Mouse (Mus musculus) adrenal gland, postnatal 25 days (tissue): Measurements from ENCODE around the gene Olfr31. TPM values are rescaled to one million over a fixed set of nuclear protein-coding genes. Genes with fewer than 3 reads are reported as not detected.

Experiments used
- DNase-seq: peaks from one replicate; pipeline ENCODE4 v3.0.0; 2021; ENCODE audit warnings: mixed read lengths
- long read RNA-seq: library from polyadenylated mRNA; stranded (forward); transcript quantifications from one replicate; pipeline ENCODE4 v2.0.0, GENCODE M21; 2021
- total RNA-seq: library from RNA; stranded (reverse); gene quantifications from 2 replicates; pipeline ENCODE4 v1.2.3, GENCODE M21; 2021

Gene Olfr31
- not detected in 2 replicates for total RNA-seq
- long read RNA-seq = 0 reads

DNA sequence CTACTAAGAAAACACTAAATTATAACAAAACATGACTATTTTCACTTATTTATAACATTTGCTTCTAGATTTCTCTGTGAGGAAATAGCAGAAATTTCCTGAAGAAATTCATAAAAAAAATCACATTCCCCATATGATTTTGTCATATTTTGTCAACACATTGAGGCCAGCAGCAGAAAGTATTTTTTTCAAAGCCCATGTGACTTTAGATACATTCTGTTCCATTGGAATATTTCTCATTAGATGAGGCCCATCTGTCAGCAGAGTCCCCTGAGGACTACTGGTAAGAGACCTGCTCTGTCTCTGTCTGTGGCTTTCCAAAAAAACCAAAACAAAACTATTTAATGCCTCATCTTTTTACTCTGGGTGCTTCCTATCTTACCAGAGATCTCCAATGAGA is at the start of gene Olfr31:
Gene Olfr31, plus strand, starts transcription at position 301 of the 400 bp plus-strand sequence.
- no peak for DNase-seq

DNA sequence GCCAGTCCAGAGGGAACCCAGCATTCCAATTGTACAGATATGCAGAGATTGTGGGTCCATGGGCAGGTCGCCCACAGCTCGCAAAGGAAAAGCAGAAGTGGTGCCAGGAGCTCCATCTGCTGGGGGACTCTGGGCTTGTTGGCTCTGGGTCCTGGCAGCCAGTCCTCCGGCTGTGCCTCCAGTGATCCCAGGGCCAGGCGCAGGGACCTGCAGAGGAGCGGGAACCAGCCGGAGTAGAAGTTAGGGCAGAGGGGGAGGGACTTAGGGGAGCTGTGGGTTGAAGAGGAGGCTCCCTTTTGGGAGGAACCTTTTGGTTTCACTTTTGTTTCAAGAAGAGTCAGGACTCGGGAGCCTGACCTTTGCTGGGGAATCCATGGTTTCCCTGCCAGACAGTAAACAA is 28.2 kb upstream of the Olfr31 start:
- peak; percentile 41 for DNase-seq

DNA sequence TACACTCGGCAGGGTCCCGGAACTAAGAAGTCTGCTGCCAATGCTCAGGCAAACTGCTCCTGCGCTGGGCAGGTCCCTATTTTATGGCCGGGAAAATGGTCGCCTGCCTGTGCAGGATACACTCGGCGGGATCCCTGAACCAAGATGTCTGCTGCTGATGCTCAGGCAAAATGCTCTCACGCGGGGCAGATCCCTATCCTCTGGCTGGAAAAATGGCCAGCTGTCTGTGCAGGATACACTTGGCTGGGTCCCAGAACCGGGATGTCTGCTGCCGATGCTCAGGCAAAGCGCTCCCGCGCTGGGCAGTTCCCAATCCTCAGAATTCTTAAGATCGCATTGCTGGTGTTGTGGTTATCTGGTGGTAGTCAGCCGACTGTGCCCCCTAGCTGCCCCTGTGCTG is 13.7 kb upstream of the Olfr31 start:
- no peak for DNase-seq

DNA sequence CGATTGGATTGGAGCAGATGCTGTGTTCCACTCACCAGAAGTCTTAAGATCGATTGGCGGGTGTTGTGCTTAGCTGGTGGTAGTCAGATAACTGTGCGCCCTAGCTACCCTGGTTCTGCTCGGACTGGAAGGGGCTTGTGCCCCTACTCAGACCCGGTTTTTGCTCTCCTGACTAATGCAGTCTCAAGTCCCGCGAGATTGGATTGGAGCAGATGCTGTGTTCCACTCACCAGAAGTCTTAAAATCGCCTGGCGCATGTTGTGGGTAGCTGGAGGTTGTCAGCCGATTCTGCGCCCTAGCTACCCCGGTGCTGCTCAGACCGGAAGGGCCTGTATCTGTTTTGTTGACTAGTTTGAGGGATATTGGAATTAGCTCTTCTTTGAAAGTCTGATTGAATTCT is 13.2 kb upstream of the Olfr31 start:
- no peak for DNase-seq

DNA sequence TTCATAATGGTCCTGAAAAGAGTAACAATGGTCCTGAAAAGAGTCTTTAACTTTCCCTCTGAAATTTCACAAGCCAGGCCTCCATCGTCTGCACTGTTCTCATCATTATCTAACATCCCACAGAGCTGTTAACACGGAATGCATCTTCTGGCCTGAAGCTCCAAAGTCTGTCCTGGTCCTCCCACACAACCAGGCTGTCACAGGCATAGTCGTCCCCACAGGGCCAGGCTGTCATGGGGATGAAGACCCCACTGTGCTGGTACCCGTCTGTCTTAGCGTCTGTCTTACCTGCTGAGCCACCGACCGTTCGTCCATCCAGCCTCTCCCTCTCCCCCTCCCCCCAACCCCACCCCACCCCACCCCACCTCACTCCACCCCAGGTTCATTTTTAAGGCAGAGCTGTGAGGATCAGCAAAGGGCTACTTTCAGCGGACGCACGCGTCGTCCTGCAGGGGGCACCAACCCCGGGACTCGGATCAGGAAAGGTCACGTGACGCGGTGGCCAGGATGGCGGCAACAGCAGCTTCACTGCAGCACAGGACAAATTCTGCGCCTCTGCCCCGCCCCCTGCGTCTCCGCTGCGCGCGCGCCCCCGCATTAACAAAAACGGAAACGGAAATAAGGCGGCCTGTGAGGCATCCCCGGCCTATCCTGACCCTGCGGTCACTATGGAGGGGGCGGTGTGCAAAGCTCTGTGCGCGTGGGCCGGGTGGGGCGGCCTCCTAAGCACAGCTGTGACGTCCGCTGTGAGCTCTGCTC is 22.7 kb downstream of the Olfr31 start:
- peak; percentile 90 for DNase-seq

DNA sequence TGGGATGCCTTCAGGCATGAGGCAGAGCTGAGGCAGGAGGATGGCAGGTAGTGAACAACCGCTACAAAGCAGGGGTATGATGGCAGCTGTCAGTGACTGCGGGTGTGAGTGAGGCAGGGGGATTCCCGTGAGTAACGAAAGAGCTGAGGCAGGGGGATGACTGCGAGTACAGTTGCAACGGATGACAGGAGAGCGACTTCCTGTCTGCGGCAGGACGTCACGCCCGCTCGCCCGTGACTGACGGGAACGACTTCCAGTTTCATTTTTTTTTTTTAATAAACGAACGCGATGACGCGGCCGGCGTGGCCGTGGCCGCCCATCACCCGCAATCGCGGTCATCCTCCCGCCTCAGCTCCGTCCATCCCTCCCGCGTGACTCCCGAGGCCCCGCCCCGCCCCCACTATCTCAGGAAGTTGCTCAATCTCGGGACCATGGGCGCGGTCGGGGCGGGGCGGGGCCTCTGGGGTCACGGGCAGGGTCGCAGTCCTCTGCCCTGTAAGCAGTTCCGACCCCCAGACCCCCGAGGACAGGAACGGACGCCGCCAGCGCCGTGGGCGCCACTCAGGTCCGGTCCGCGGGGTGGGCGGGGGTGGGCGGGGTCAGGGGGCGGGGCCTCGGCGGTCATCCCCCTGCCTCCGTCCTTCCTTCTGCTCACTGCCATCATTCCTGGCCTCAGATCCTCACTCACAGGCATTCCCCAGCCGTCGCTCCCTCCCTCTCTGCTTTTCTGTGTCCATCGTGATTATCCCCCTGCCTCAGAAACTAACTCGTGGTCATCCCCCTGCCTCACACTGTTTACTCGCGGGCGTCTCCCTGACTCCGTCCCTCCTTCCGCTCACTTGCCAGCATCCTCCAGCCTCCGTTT is 23.6 kb downstream of the Olfr31 start, which contains the start of gene Il3ra:
Gene Il3ra, plus strand, starts transcription at position 328 of the 865 bp plus-strand sequence.
- peak; percentile 74 for DNase-seq

DNA sequence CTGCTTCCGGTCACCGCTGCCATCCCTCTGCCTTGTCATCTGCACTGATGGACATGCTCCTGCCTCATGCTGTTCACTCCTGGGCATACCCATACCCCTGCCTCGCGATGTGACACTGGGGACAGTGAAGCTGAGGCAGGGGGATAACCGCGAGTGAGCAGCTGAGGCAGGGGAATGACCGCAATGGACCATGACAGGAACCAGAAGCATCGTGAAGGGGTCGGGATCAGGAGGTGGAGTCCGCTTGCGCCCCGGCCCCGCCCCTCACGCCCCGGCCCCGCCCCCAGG is 24.1 kb downstream of the Olfr31 start:
- no peak for DNase-seq

DNA sequence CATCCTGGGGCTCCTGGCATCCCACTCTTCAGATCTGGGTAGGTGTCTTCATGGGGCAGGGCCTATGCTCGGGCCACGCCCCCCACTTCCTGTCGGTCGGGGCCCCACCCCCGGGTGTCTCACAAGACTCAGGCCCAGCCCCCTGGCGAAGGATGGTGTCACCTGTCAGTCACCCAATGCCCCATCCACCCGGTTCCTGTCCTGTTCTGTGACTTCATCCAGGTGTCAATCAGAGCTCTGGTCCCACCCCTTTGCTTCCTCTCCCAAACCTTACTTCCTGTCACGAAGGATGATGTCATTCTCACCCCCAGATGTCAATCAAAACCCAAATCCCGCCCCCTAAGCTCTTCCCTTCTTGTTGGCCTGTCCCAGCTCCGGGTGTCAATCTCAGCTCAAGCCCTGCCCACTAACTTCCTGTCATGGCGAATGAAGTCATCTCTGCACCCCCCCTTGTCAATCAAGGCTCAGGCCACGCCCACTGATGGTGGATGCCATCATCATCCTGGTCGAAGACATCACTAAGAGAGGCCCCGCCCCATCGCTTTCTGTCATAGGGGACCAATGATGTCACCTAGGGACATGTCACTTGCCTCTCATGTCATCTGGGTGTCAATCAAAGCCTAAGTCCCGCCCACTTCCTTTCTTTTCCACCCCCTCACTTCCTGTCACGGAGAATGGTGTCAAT is 24.7 kb downstream of the Olfr31 start:
- no peak for DNase-seq

DNA sequence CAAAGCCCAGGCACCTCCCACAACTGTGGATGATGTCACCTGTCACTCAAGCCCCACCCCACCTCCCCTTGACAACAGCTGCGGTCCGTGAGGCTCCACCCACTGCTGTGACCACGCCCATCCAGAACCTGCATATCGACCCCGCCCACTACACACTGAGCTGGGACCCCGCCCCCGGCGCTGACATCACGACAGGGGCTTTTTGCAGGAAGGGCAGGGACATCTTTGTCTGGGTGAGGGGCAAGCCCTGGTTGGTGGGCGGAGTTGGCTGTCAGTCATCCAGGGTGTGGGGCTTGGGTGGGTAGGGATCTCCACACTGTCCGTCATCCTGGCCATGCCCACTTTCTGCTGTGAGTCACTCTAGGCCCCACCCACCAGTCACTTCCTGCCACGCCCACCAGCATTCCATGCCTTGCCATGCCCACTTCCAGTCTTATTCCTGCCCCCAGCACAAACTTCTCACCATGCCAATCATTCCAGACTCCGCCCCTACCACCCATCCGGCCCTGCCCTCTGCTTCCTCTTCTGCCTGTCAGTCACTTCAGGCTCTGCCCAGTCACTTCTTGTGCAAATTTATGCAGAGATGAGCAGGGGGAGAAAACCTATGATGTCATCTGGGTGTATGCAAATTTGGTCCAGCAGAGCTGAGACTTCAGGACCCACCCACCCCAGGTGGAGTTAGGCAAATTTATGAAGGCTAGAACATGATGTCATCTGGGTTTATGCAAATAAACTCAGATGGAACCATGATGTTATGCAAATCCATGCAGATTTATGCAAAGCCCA is 25.4 kb downstream of the Olfr31 start:
- no peak for DNase-seq

DNA sequence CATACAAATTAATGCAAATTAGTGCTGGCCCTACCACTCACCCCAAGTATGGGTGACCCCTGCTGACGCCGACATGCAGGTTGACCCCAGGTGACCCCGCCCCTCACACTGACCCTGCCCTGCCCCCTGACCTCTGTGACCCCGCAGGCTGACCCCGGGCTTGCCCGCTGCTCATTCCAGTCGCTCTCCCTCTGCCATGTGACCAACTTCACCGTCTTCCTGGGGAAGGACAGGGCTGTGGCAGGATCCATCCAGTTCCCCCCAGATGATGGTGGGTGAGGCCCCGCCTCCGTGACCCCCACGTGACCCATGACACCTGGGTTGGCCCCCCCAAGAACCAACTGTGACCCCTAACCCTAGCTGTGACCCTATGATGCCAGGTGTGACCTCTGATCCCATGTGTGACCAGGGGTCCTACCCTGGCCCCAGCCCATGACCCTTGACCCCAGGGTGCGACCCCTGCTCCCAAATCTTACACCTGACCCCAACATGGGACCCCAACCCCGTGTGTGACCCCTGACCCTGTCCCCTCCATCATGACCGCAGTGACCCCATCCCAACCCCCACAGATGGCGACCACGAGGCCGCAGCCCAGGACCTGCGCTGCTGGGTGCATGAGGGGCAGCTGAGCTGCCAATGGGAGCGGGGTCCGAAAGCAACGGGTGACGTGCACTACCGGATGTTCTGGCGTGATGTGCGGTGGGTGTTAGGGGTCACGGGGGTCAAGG is 26.2 kb downstream of the Olfr31 start:
- no peak for DNase-seq

DNA sequence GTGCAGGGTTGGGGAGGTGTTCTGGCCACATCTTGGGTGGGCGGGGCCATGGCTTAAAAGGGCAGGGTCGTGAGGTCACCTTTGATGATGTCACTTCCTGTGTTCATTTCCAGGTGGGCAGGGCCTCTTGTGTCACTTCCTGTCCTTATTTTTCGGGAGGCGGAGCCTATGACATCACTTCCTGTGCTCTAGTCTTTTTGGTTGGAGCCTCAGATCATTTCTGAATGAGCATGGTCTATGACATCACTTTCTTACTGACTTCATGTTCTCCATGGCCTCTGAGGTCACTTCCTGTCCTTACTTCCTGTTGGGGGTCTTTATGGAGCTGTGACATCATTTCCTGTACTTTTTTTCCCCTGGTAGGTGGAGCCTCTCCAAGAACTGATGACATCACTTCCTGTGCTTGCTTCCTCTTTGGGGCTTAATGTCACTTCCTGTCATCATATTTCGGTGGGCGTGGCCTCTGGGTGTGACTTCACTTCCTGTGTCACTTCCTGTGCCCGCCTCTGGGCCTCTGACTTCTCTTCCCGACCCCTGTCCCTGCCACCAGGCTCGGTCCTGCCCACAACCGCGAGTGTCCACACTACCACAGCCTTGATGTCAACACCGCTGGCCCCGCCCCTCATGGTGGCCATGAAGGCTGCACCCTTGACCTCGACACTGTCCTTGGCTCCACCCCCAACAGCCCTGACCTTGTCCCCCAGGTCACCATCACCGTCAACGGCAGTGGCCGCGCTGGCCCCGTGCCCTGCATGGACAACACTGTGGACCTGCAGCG is 27.0 kb downstream of the Olfr31 start:
- DNase-seq = no peak

DNA sequence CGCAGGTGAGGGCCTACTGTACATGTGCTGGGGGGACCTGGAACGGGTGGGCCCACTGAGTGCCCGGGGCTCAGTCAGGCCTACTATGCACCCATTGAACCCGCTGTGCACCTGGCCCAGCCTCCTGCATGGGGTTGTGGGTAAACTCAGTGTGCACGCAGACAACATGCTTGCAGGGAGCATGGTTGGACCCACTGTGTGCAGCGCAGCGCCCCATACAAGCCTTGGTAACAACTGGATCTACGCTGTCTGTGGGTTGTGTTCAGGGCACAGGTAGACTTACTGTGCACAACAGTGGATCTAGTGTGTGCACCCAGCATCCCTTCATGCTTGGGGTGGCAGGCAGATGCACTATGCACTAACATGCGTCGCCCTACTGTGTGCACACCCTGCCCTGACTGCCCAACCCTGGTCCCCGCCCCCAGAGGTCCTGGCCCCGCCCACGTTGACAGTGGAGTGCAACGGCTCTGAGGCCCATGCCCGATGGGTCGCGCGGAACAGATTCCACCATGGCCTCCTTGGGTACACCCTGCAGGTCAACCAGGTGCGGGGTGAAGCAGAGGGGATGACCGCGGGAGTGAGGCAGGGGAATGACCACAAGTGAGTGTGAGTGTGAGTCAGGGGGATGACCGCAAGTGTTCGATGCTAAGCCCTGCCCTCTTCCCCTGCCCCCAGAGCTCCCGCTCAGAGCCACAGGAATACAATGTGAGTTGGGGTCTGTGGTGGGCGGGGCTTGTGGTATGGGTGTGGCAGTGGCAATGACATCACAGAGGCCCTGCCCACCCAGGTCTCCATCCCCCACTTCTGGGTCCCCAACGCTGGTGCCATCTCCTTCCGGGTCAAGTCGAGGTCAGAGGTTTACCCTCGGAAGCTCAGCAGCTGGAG is 27.9 kb downstream of the Olfr31 start:
- no peak for DNase-seq

DNA sequence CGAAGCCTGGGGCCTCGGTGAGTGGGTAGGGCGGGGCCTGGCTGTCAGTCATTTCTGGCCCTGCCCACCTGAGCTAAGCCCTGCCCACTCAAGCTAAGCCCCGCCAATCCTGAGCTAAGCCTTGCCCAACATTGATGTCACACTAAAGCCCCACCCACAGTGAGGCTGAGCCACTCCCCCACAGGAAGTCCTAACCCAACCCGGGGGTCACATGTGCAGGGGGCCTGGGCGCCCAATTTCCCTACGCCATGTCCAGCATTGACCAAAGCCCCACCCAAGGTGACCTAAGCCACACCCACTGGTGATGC is 28.5 kb downstream of the Olfr31 start:
- no peak for DNase-seq

DNA sequence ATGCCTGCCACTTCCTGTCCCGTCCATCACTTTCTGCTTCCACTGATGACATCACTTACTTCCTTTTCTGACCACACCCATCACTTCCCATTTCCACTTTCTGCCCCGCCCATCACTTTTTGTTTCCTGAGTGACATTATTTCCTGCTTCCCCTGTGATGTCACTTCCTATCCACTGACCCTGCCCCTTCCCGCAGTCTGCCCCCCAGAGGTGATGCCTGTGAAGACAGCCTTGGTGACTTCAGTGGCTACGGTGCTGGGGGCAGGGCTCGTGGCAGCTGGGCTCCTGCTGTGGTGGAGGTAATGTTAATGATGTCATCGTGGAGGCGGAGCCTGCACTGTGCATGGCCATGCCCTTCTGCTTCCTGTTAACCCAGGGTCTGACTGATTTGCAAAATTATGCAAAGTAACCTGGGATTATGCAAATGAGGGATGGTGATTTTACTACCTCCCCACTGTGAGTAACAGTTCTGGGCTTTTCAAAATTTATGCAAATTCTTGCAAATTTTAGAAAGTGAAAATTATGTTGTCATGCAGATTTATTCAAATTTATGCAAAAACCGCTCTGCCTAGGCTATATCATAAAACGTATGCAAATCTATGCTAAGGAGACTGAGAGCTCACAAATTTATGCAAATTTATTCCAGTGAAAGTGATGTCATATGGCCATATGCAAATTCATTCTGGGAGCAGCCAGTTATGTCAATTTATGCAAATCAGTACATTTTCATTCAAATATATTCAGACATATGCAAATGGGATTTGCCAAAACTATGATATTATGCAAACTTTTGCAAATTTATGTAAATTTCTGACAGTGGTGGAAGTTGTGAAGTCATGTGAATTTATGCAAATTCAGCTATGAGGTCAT is 29.3 kb downstream of the Olfr31 start:
- no peak for DNase-seq

DNA sequence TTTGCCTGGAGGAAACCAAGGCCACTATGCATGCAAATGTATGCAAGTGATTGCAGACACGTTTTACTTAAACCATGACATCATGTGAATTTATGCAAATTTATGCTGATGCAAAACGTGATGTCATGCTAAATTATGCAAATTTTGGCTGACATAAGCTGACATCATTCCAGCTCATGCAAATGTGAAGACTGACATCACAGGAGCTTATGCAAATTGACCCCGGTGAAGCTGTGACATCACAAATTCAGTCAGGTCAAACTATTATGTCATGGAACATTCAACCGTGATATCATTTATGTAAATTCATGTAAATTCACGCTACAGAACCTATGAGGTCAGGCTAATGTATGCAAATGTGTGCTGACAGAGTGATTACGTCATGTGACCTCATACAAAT is 30.0 kb downstream of the Olfr31 start:
- no peak for DNase-seq

DNA sequence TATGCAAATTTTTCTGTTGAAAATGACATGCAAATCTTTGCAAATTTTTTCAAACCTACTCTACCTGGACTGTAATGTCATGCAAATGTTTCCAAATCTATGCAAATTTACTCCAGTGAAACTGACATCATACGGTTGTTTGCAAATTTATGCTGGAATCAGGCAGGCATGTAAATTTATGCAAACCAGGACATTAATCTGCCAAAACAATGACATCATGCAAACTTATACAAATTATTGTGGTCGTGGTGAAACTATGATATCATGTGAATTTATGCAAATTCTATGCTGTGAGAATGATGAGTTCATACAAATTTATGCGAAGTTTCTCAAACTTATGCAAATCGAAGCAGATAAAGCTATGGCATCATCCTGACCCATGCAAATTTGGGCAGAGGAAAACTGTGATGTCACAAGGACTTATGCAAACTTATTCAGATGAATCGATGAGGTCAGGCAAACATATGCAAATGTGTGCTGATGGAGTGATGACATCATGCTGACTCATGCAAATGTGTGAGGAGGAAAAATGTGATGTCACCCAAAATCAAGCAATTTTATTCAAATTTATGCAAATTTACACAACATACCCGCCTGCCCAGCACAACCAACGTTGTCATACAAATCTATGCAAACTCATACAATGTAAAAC is 30.6 kb downstream of the Olfr31 start:
- no peak for DNase-seq

DNA sequence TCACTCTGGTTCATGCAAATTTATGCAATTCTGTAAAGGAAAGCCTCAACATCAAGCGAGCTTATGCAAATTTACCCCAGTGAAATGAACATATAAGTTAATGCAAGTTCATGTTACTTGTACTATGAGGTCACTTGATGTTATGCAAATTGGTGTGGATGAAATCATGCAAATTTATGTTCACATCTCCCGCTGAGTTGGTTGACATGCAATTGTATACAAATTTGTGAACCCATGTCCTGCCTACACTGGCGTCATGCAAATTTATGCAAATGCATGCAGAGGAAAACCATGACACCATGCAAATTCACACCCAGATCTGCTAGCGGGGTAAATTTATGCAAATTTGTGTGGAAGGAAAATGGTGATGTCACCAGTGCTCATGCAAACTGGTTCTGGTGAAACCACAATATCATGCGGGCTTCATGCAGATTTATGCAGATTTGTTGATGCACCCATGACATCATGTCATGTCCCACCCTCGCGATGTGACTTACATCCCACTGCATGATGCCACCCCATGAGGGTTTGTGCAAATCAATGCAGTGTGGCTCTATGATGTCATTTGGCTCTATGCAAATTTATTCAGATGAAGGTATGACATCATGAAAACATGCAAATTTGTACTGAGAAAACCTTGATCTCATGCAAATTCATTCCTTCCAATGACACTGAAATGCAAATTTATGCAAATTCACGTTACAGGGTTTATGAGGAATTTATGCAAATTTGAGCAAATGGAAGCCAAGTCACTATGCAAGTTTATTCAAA is 31.3 kb downstream of the Olfr31 start:
- no peak for DNase-seq
